Mouse (Mus musculus) activated CD4-positive, CD25-positive, alpha-beta regulatory T cell, adult 4 months (primary cell): Measurements from ENCODE around the gene Cox6b1. TPM values are rescaled to one million over a fixed set of nuclear protein-coding genes. Genes with fewer than 3 reads are reported as not detected.

ENCODE experiments used
- ATAC-seq: one replicate; pipeline ENCODE4 v1.8.0; 2017
- polyA plus RNA-seq, 2 experiments: library from polyadenylated mRNA; unstranded; fragments of 100-300 nt; shearing (Covaris generic); gene quantifications; one replicate each; pipeline ENCODE4 v1.2.1; 2017

Cox6b1 gene
- polyA plus RNA-seq, 2 experiments from 2014 or later = 421 to 746 TPM

- no peak for ATAC-seq
Measured at GRCm38 (mm10) chr7:30585170-30585569, 40.8 kb downstream of the Cox6b1 start.

GRCm38 (mm10) chr7:30584339-30584738, 41.6 kb downstream of the Cox6b1 start:
- ATAC-seq = no peak

- no peak for ATAC-seq
Measured at GRCm38 (mm10) chr7:30581547-30581946, 44.4 kb downstream of the Cox6b1 start.

GRCm38 (mm10) chr7:30579950-30580349, 46.0 kb downstream of the Cox6b1 start:
- ATAC-seq = no peak

GRCm38 (mm10) chr7:30572969-30573368, 53.0 kb downstream of the Cox6b1 start:
- ATAC-seq = no peak

GRCm38 (mm10) chr7:30572389-30572788, 53.6 kb downstream of the Cox6b1 start:
- ATAC-seq = no peak

- no peak for ATAC-seq
Measured at GRCm38 (mm10) chr7:30567555-30567954, 58.4 kb downstream of the Cox6b1 start.

Other genes starting within 250 kb of the Cox6b1 start
- gene Tyrobp, start 212.4 kb downstream of the Cox6b1 start, polyA plus RNA-seq = 1 to 10 TPM in 1 of 2 experiments, not detected in 1; 8.1 TPM
- gene Hcst, start 206.3 kb downstream of the Cox6b1 start, polyA plus RNA-seq = 100 to 1,000 TPM; 433 to 632 TPM
- 10 to 100 TPM; 36.5 to 41.2 TPM for gene Nfkbid, start 204.4 kb downstream of the Cox6b1 start, polyA plus RNA-seq
- 1 to 10 TPM; 3.0 to 4.3 TPM for gene Aplp1, start 180.6 kb downstream of the Cox6b1 start, polyA plus RNA-seq
- gene Kirrel2, start 168.5 kb downstream of the Cox6b1 start, polyA plus RNA-seq = not detected
- under 1 TPM in 1 of 2 experiments, not detected in 1; 0.24 TPM for gene Nphs1, start 167.8 kb downstream of the Cox6b1 start, polyA plus RNA-seq
- gene Prodh2, start 132.5 kb downstream of the Cox6b1 start, polyA plus RNA-seq = not detected
- 1 to 10 TPM; 1.0 to 1.1 TPM for gene Arhgap33, start 91.1 kb downstream of the Cox6b1 start, polyA plus RNA-seq
- gene Hspb6, start 74.0 kb downstream of the Cox6b1 start, polyA plus RNA-seq = 1 to 10 TPM; 1.8 to 2.5 TPM
- 1 to 10 TPM; 2.5 to 4.8 TPM for gene Proser3, start 73.9 kb downstream of the Cox6b1 start, polyA plus RNA-seq
- 100 to 1,000 TPM in 1 of 2 experiments, 10 to 100 TPM in 1; 93.6 to 106 TPM for gene Lin37, start 66.3 kb downstream of the Cox6b1 start, polyA plus RNA-seq
- gene U2af1l4, start 62.9 kb downstream of the Cox6b1 start, polyA plus RNA-seq = 10 to 100 TPM; 55.1 to 58.9 TPM
- 10 to 100 TPM; 57.9 to 60.0 TPM for gene Gm49396, start 62.8 kb downstream of the Cox6b1 start, polyA plus RNA-seq
- 100 to 1,000 TPM; 279 to 335 TPM for gene Psenen, start 62.5 kb downstream of the Cox6b1 start, polyA plus RNA-seq
- gene Igflr1, start 60.7 kb downstream of the Cox6b1 start, polyA plus RNA-seq = 100 to 1,000 TPM; 162 to 234 TPM
- 10 to 100 TPM; 14.9 to 16.9 TPM for gene Kmt2b, start 37.4 kb downstream of the Cox6b1 start, polyA plus RNA-seq
- gene Zbtb32, start 27.2 kb downstream of the Cox6b1 start, polyA plus RNA-seq = 10 to 100 TPM; 15.8 to 19.7 TPM
- 1 to 10 TPM; 2.2 to 3.3 TPM for gene Upk1a, start 13.3 kb downstream of the Cox6b1 start, polyA plus RNA-seq
- not detected for gene Etv2, start 9.7 kb upstream of the Cox6b1 start, polyA plus RNA-seq
- 10 to 100 TPM; 25.6 to 37.9 TPM for gene Rbm42, start 24.2 kb upstream of the Cox6b1 start, polyA plus RNA-seq
- 10 to 100 TPM; 20.0 to 20.4 TPM for gene Haus5, start 38.8 kb upstream of the Cox6b1 start, polyA plus RNA-seq
- gene Pmis2, start 45.5 kb upstream of the Cox6b1 start, polyA plus RNA-seq = not detected
- not detected for gene 2200002J24Rik, start 72.8 kb upstream of the Cox6b1 start, polyA plus RNA-seq
- not detected for gene Atp4a, start 86.1 kb upstream of the Cox6b1 start, polyA plus RNA-seq
- 10 to 100 TPM; 46.6 to 48.1 TPM for gene Tmem147, start 103.4 kb upstream of the Cox6b1 start, polyA plus RNA-seq
- gene Gapdhs, start 117.5 kb upstream of the Cox6b1 start, polyA plus RNA-seq = not detected
- under 1 TPM in 1 of 2 experiments, not detected in 1; 0.69 TPM for gene Sbsn, start 125.3 kb upstream of the Cox6b1 start, polyA plus RNA-seq
- under 1 TPM in 1 of 2 experiments, not detected in 1; 0.17 TPM for gene Dmkn, start 137.6 kb upstream of the Cox6b1 start, polyA plus RNA-seq
- gene Krtdap, start 161.7 kb upstream of the Cox6b1 start, polyA plus RNA-seq = not detected
- gene Ffar2, start 197.6 kb upstream of the Cox6b1 start, polyA plus RNA-seq = under 1 TPM; 0.22 to 0.68 TPM
- not detected for gene Ffar3, start 230.0 kb upstream of the Cox6b1 start, polyA plus RNA-seq
- under 1 TPM; 0.19 to 0.28 TPM for gene Ffar1, start 235.4 kb upstream of the Cox6b1 start, polyA plus RNA-seq